Comparison of ENCODE assay signal across 25 mouse cellular contexts in genomic region chr14:118763917-118764495, GRCm38 (mm10). TPM values are rescaled to one million over a fixed set of nuclear protein-coding genes. Genes with fewer than 3 reads are reported as not detected.
A peak's percentile ranks its signal among the peaks of the same experiment; 100 is the strongest.
DNase-seq lines count a peak whose midpoint lies in the region; ATAC-seq and TF ChIP-seq lines count a peak whose summit lies in the region.
"Had no signal": no experiment of that assay in that cellular context is flagged by ENCODE, and none has a peak within 500 bp of the region (broad histone marks: within the 10 kb centered on the region; RNA-seq: fewer than 3 reads in every experiment).

No protein-coding gene starts in this region.

- no peak for TF ChIP-seq CTCF in liver, adult 2 months (IDR thresholded peaks at IDR 0.05; ENCODE audit: low read depth, low read length)
- TF ChIP-seq CTCF in lung, postnatal 0 days (IDR thresholded peaks at IDR 0.05) = no peak

- TF ChIP-seq EP300 in lung, postnatal 0 days (IDR thresholded peaks at IDR 0.05) = no peak

- H3K4me1 ChIP-seq in embryonic facial prominence, embryonic 14.5 days (ENCODE audit: control insufficient read depth, insufficient read depth, low read length) = no peaks in the 10 kb centered on the region
- no peaks in the 10 kb centered on the region for H3K4me1 ChIP-seq in embryonic facial prominence, embryonic 10.5 days
- H3K4me1 ChIP-seq in liver, adult 2 months (ENCODE audit: control insufficient read depth, insufficient read depth, low read length) = 0 out of 2 replicates have a peak, but pooled peaks cover 2% of the 10 kb centered on the region
- 0 out of 2 replicates have a peak, but pooled peaks cover 2% of the 10 kb centered on the region for H3K4me1 ChIP-seq in liver, embryonic 11.5 days (replicated peaks; ENCODE audit: control insufficient read depth, insufficient read depth, low read length)
- H3K4me1 ChIP-seq in lung, postnatal 0 days (ENCODE audit: insufficient read depth, low read depth, low read length) = no peaks in the 10 kb centered on the region
- H3K4me1 ChIP-seq in stomach, embryonic 16.5 days (ENCODE audit: control insufficient read depth, insufficient read depth, low read length) = 0 out of 2 replicates have a peak, but pooled peaks cover 4% of the 10 kb centered on the region
- H3K4me1 ChIP-seq: embryonic facial prominence, embryonic 13.5 days; forebrain, embryonic 13.5 days; heart, embryonic 10.5 days; limb, embryonic 15.5 days; neural tube, embryonic 15.5 days had no signal

- no peak overlapping the region for H3K4me2 ChIP-seq in embryonic facial prominence, embryonic 14.5 days (ENCODE audit: low read depth, low read length)
- no peak overlapping the region for H3K4me2 ChIP-seq in liver, embryonic 11.5 days
- no peak overlapping the region for H3K4me2 ChIP-seq in lung, postnatal 0 days (replicated peaks; ENCODE audit: low read depth, low read length)
- H3K4me2 ChIP-seq in stomach, embryonic 16.5 days (ENCODE audit: low read depth, low read length) = no peak overlapping the region
- H3K4me2 ChIP-seq: embryonic facial prominence, embryonic 13.5 days; forebrain, embryonic 13.5 days; hindbrain, embryonic 14.5 days; limb, embryonic 15.5 days; midbrain, embryonic 11.5 days; neural tube, embryonic 15.5 days had no signal

- H3K27ac ChIP-seq in embryonic facial prominence, embryonic 14.5 days (replicated peaks; ENCODE audit: low read depth, low read length) = no peak overlapping the region
- H3K27ac ChIP-seq in embryonic facial prominence, embryonic 10.5 days (replicated peaks) = no peak overlapping the region
- H3K27ac ChIP-seq in liver, adult 2 months (replicated peaks; ENCODE audit: insufficient read depth, low read depth, low read length) = no peak overlapping the region
- no peak overlapping the region for H3K27ac ChIP-seq in liver, embryonic 11.5 days (ENCODE audit: low read depth, low read length)
- H3K27ac ChIP-seq in lung, postnatal 0 days (ENCODE audit: low read length) = no peak overlapping the region
- no peak overlapping the region for H3K27ac ChIP-seq in stomach, embryonic 16.5 days (ENCODE audit: low read length)
- H3K27ac ChIP-seq: embryonic facial prominence, embryonic 13.5 days; forebrain, embryonic 13.5 days; gastrocnemius, adult 2 months; heart, embryonic 10.5 days; hindbrain, embryonic 14.5 days; limb, embryonic 15.5 days; neural tube, embryonic 15.5 days had no signal

- no peak for TF ChIP-seq POLR2A in liver, adult 2 months (IDR thresholded peaks at IDR 0.05; ENCODE audit: extremely low read depth, insufficient read depth, low read length)

- no peak for ATAC-seq in embryonic facial prominence, embryonic 14.5 days (ENCODE audit: low read depth)
- no peak for ATAC-seq in liver, embryonic 11.5 days (replicated peaks; ENCODE audit: low FRiP score)
- peak; percentile 57 for ATAC-seq in lung, postnatal 0 days
- peak; percentile 71; the same call in 1 of the 2 replicates for ATAC-seq in stomach, embryonic 16.5 days (ENCODE audit: insufficient read depth, low FRiP score)
- ATAC-seq in monocyte, adult 5-6 weeks (replicated peaks; ENCODE audit: insufficient number of reproducible peaks, low FRiP score, low TSS enrichment, poor library complexity, severe bottlenecking) = no peak
- ATAC-seq: CD4-positive, CD25-positive, alpha-beta regulatory T cell, adult 4 months; forebrain, embryonic 13.5 days; inflammation-experienced regulatory T-cells, adult 6 months had no signal

- peak; percentile 60 for DNase-seq in embryonic facial prominence, embryonic 14.5 days (ENCODE audit: low spot score)
- DNase-seq in embryonic facial prominence, embryonic 10.5 days (ENCODE audit: low spot score) = no peak
- DNase-seq in liver, adult 2 months (ENCODE audit: extremely low read depth, low read depth, low spot score) = peak; percentile 84
- DNase-seq in liver, embryonic 11.5 days (ENCODE audit: low spot score) = no peak
- DNase-seq in lung, postnatal 0 days (ENCODE audit: low spot score) = peak; percentile 69
- no peak for DNase-seq in lung, postnatal 14 days
- DNase-seq: adrenal gland, postnatal 36 days; cerebellum, adult 11-12 months; cerebellum, postnatal 14 days; gastrocnemius, adult 2 months; heart, postnatal 4 days; layer of hippocampus, adult 9-11 months; thymus, adult 18-20 months; thymus, postnatal 36 days had no signal

- peaks cover 4% of the 10 kb centered on the region; the same call in 1 of the 2 replicates for H3K27me3 ChIP-seq in embryonic facial prominence, embryonic 14.5 days (replicated peaks; ENCODE audit: control insufficient read depth, insufficient read depth, low read length)
- H3K27me3 ChIP-seq in embryonic facial prominence, embryonic 10.5 days (replicated peaks; ENCODE audit: low read depth, poor library complexity, severe bottlenecking) = 0 out of 2 replicates have a peak, but pooled peaks cover 8% of the 10 kb centered on the region
- peaks cover 5% of the 10 kb centered on the region; the same call in 1 of the 2 replicates for H3K27me3 ChIP-seq in liver, adult 2 months (ENCODE audit: control insufficient read depth, insufficient read depth, low read length)
- no peaks in the 10 kb centered on the region for H3K27me3 ChIP-seq in liver, embryonic 11.5 days (replicated peaks; ENCODE audit: control insufficient read depth, insufficient read depth, low read length)
- no peaks in the 10 kb centered on the region for H3K27me3 ChIP-seq in lung, postnatal 0 days (replicated peaks; ENCODE audit: insufficient read depth, low read length)
- no peaks in the 10 kb centered on the region; the same call in 1 of the 2 replicates for H3K27me3 ChIP-seq in stomach, embryonic 16.5 days (ENCODE audit: control insufficient read depth, insufficient read depth, low read length)
- H3K27me3 ChIP-seq: forebrain, embryonic 13.5 days had no signal

- H3K79me2 ChIP-seq in liver, adult 2 months (ENCODE audit: control insufficient read depth, insufficient read depth, low read length) = no peaks in the 10 kb centered on the region

- 73% methylated on average over 9 of the region's 9 CpGs for WGBS in embryonic facial prominence, embryonic 14.5 days
- 88% methylated on average over 9 of the region's 9 CpGs for WGBS in embryonic facial prominence, embryonic 10.5 days
- 36% methylated on average over 9 of the region's 9 CpGs for WGBS in liver, adult 2 months
- WGBS in liver, embryonic 11.5 days = 83% methylated on average over 9 of the region's 9 CpGs
- WGBS in lung, postnatal 0 days = 40% methylated on average over 9 of the region's 9 CpGs
- 52% methylated on average over 9 of the region's 9 CpGs for WGBS in stomach, embryonic 16.5 days

- no peak overlapping the region for H3K9ac ChIP-seq in embryonic facial prominence, embryonic 14.5 days (ENCODE audit: low read depth, low read length)
- H3K9ac ChIP-seq in liver, adult 2 months (ENCODE audit: low read depth, low read length) = no peak overlapping the region
- H3K9ac ChIP-seq in liver, embryonic 11.5 days (ENCODE audit: low read depth, low read length) = no peak overlapping the region
- H3K9ac ChIP-seq in lung, postnatal 0 days (replicated peaks; ENCODE audit: low read depth) = no peak overlapping the region
- no peak overlapping the region for H3K9ac ChIP-seq in stomach, embryonic 16.5 days (ENCODE audit: low read length)
- H3K9ac ChIP-seq: embryonic facial prominence, embryonic 13.5 days; forebrain, embryonic 13.5 days; hindbrain, embryonic 14.5 days; limb, embryonic 15.5 days; neural tube, embryonic 15.5 days had no signal

- no peaks in the 10 kb centered on the region for H3K9me3 ChIP-seq in embryonic facial prominence, embryonic 14.5 days (ENCODE audit: control insufficient read depth, low read length)
- H3K9me3 ChIP-seq in embryonic facial prominence, embryonic 10.5 days = no peaks in the 10 kb centered on the region
- no peaks in the 10 kb centered on the region for H3K9me3 ChIP-seq in liver, embryonic 11.5 days (ENCODE audit: control insufficient read depth, low read length)
- H3K9me3 ChIP-seq in lung, postnatal 0 days (ENCODE audit: low read length) = no peaks in the 10 kb centered on the region
- no peaks in the 10 kb centered on the region for H3K9me3 ChIP-seq in stomach, embryonic 16.5 days (replicated peaks; ENCODE audit: control insufficient read depth, low read length)
- H3K9me3 ChIP-seq: embryonic facial prominence, embryonic 13.5 days; forebrain, embryonic 13.5 days; heart, embryonic 10.5 days; limb, embryonic 15.5 days; neural tube, embryonic 15.5 days had no signal

- H3K4me3 ChIP-seq in embryonic facial prominence, embryonic 14.5 days (ENCODE audit: low read depth, low read length) = no peak overlapping the region
- H3K4me3 ChIP-seq in embryonic facial prominence, embryonic 10.5 days = no peak overlapping the region
- no peak overlapping the region for H3K4me3 ChIP-seq in liver, adult 2 months (ENCODE audit: insufficient read depth, low read depth, low read length)
- no peak overlapping the region for H3K4me3 ChIP-seq in liver, embryonic 11.5 days (ENCODE audit: low read depth, low read length)
- H3K4me3 ChIP-seq in lung, postnatal 0 days (ENCODE audit: low read depth, low read length) = no peak overlapping the region
- H3K4me3 ChIP-seq in stomach, embryonic 16.5 days (replicated peaks; ENCODE audit: low read length) = no peak overlapping the region
- H3K4me3 ChIP-seq: embryonic facial prominence, embryonic 13.5 days; forebrain, embryonic 13.5 days; gastrocnemius, adult 2 months; heart, embryonic 10.5 days; limb, embryonic 15.5 days; neural tube, embryonic 15.5 days had no signal

- H3K36me3 ChIP-seq in embryonic facial prominence, embryonic 14.5 days (ENCODE audit: control insufficient read depth, insufficient read depth, low read length) = no peaks in the 10 kb centered on the region
- H3K36me3 ChIP-seq in embryonic facial prominence, embryonic 10.5 days (replicated peaks) = no peaks in the 10 kb centered on the region
- no peaks in the 10 kb centered on the region for H3K36me3 ChIP-seq in liver, adult 2 months (ENCODE audit: control insufficient read depth, insufficient read depth, low read length)
- no peaks in the 10 kb centered on the region for H3K36me3 ChIP-seq in liver, embryonic 11.5 days (ENCODE audit: control insufficient read depth, insufficient read depth, low read length)
- H3K36me3 ChIP-seq in lung, postnatal 0 days (ENCODE audit: insufficient read depth, low read length) = no peaks in the 10 kb centered on the region
- H3K36me3 ChIP-seq in stomach, embryonic 16.5 days (ENCODE audit: control insufficient read depth, insufficient read depth, low read length) = no peaks in the 10 kb centered on the region
- H3K36me3 ChIP-seq: embryonic facial prominence, embryonic 13.5 days; heart, embryonic 10.5 days; limb, embryonic 15.5 days; neural tube, embryonic 15.5 days had no signal

RNA-seq across cellular contexts. Expression of gene Cldn10, which starts 23.7 kb away (rescaled TPM):
- 6.8 and 10.9 TPM in 2 replicates for polyA plus RNA-seq in embryonic facial prominence, embryonic 14.5 days (2014; fragmentation: Nextera tagmentation; extraction: Ambion mirVana)
- 3.0 and 3.8 TPM in 2 replicates for polyA plus RNA-seq in embryonic facial prominence, embryonic 10.5 days (2016; fragmentation: Nextera tagmentation; extraction: Ambion mirVana)
- total RNA-seq in liver, adult 2 months (2014; rRNA removed) = 0.09 and 0.13 TPM in 2 replicates
- polyA plus RNA-seq in liver, adult 2 months (2012; rRNA removed) = not detected in 2 replicates
- polyA plus RNA-seq in liver, embryonic 11.5 days (2014; fragmentation: Nextera tagmentation; extraction: Ambion mirVana) = 0.30 and 0.47 TPM in 2 replicates
- 59.2 and 60.3 TPM in 2 replicates for polyA plus RNA-seq in lung, postnatal 0 days (2015; fragmentation: Nextera tagmentation; extraction: Ambion mirVana)
- 52.0 and 60.4 TPM in 2 replicates for polyA plus RNA-seq in stomach, embryonic 16.5 days (2015; fragmentation: Nextera tagmentation; extraction: Ambion mirVana)
- total RNA-seq in monocyte, adult 5-6 weeks (2017) = 0.29 TPM in 1 of 3 replicates, not detected in the others
- total RNA-seq: gastrocnemius, adult 2 months had no signal

RNA-seq across cellular contexts. Expression of gene Abcc4, which starts 58.0 kb away (rescaled TPM):
- polyA plus RNA-seq in embryonic facial prominence, embryonic 14.5 days (2014; fragmentation: Nextera tagmentation; extraction: Ambion mirVana) = 3.4 and 3.9 TPM in 2 replicates
- 2.6 and 3.2 TPM in 2 replicates for polyA plus RNA-seq in embryonic facial prominence, embryonic 10.5 days (2016; fragmentation: Nextera tagmentation; extraction: Ambion mirVana)
- 3.0 and 5.2 TPM in 2 replicates for total RNA-seq in liver, adult 2 months (2014; rRNA removed)
- 0.89 and 1.5 TPM in 2 replicates for polyA plus RNA-seq in liver, adult 2 months (2012; rRNA removed)
- 4.5 and 5.8 TPM in 2 replicates for polyA plus RNA-seq in liver, embryonic 11.5 days (2014; fragmentation: Nextera tagmentation; extraction: Ambion mirVana)
- polyA plus RNA-seq in lung, postnatal 0 days (2015; fragmentation: Nextera tagmentation; extraction: Ambion mirVana) = 1.0 and 1.2 TPM in 2 replicates
- 5.2 and 6.1 TPM in 2 replicates for polyA plus RNA-seq in stomach, embryonic 16.5 days (2015; fragmentation: Nextera tagmentation; extraction: Ambion mirVana)
- 11.1 to 14.9 TPM (median 14.3 TPM) in 3 replicates for total RNA-seq in monocyte, adult 5-6 weeks (2017)

Comparison
In these comparisons a context has a peak if more than half of its experiments do, and no peak if none do; other contexts are left out.
1. DNase-seq: peak in embryonic facial prominence, embryonic 14.5 days (single experiment), liver, adult 2 months (single experiment) and lung, postnatal 0 days (single experiment); none in embryonic facial prominence, embryonic 10.5 days (single experiment), liver, embryonic 11.5 days (single experiment) and lung, postnatal 14 days (single experiment).
2. ATAC-seq: peak in lung, postnatal 0 days (single experiment) and stomach, embryonic 16.5 days (single experiment); none in embryonic facial prominence, embryonic 14.5 days (single experiment), liver, embryonic 11.5 days (single experiment) and monocyte, adult 5-6 weeks (single experiment).